Mouse (Mus musculus): Measurements from ENCODE around the gene Dlg2.

- TF ChIP-seq GATA1 (IDR thresholded peaks at IDR 0.05; ENCODE audit: borderline replicate concordance, low read length): no peak
- no peak for TF ChIP-seq FLI1 (IDR thresholded peaks at IDR 0.05; ENCODE audit: low read length)
Measured at GRCm38 (mm10) chr7:91467061-91467460, 990.6 kb downstream of the Dlg2 start.
